Mouse (Mus musculus): ENCODE data around the gene Zranb3.
"Not testable (repeated sequence)": the region's sequence is repeated elsewhere in the genome, so short reads cannot be mapped to it uniquely, and the experiment has no call there.

The Zranb3 gene

GRCm38 (mm10) chr1:128060655-128061344 is 42.0 kb downstream of the Zranb3 start:
- no peak for DNase-seq

- DNase-seq = no peak
Observed at GRCm38 (mm10) chr1:128058625-128059024, 44.2 kb downstream of the Zranb3 start.

DNA sequence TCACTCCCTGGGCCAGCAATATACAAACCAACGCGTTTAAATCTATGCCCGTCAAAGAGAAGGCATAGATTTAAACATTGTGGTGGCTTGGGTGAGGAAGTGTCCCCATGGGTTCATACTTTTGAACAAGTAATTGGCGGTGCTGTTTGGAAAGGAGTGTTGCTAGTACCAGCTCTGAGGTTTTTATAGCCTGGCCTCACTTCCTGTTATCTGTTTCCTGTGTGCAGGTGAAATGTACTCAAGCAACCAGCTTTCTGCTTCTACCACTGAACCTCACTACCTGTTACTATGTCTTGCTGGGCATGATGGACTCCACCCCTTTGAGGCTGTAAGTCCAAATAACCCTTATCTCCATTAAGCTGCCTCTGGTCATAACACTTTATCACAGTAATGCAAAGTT is 45.6 kb downstream of the Zranb3 start:
- DNase-seq = no peak

DNA sequence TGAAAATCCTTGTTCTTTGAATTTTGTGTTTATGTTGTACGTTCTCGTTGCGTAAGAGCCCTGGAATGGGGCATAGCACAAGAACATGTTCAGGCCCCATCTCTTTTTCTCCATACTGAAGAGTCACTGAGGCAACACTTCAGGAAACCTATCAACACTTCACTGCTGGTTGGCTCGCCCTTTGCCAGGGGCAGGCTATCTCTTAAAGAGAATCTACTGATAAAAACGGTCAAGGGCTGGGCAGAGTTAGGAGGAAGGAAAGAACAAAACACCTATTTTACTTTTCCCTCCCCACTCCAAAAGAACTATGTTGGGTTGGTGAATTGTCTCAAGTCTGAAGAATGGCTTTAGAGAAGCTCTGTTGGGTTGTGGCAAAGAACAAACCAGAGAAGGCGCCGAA is 55.9 kb downstream of the Zranb3 start:
- DNase-seq = no peak

DNA sequence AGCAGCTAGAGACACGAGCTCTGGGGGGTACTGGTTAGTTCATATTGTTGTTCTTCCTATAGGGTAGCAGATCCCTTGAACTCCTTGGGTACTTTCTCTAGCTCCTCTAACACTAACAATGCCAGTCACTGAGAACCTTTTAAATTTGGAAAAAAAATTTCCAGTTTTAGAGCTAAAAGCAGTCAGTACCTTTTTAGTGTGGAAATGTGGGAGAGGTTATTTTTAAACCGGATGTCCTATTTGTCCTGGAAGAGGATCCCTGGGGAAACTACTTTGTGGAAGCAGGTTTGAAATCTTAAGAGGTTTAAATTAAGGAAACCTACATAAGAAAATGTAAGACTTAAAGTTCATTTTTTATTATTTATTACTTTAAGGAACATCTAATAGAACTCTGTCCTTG is 56.4 kb downstream of the Zranb3 start:
- no peak for DNase-seq

GRCm38 (mm10) chr1:128044181-128044580 is 58.7 kb downstream of the Zranb3 start:
- DNase-seq = no peak

DNA sequence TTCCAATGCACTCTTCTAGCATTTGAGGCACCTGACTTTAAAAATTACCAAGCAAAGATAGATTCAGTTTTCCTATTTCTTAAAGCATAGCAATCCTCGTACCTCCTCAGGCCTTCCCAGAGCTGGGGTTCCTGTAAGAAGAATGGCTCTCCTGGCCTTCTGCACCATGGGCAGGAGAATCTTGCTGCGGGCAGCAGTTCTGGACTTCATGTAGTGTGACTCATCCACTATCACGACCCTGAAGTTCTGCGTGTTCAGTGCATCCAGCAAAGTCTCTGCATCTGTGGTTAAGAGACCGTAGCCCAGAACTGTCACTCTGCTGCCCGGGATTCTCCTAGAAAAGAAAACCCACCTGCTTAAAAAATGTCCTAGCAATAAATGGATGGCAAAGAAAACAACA is 66.6 kb downstream of the Zranb3 start:
- no peak for DNase-seq

DNA sequence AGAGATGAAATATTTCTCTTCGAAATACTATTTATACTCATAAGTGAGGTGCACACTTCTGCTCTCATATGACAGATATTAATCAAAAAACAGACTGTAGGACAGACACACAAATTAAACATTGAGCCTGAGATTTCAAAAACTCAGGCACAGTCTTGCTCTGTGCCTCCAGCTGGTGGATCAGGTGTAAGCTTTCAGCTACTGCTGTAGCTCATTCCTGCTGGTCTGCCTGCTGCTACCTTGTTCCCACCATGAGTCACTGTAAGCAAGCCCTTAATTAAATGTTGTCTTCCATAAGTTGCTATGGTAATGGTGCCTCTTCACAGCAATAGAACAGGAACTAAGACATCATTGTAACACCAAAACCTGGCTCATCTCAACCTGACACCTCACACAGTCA is 70.7 kb downstream of the Zranb3 start:
- DNase-seq = no peak

- no peak for DNase-seq
Observed at GRCm38 (mm10) chr1:128031524-128031923, 71.3 kb downstream of the Zranb3 start.

GRCm38 (mm10) chr1:128024363-128025114 is 78.3 kb downstream of the Zranb3 start:
- no peak for DNase-seq

- DNase-seq = no peak
Observed at GRCm38 (mm10) chr1:128020001-128020770, 82.7 kb downstream of the Zranb3 start.

GRCm38 (mm10) chr1:128016035-128016492 is 86.8 kb downstream of the Zranb3 start:
- no peak for DNase-seq

GRCm38 (mm10) chr1:128013698-128014386 is 89.0 kb downstream of the Zranb3 start:
- DNase-seq = no peak

GRCm38 (mm10) chr1:128009751-128010150 is 93.1 kb downstream of the Zranb3 start:
- no peak for DNase-seq

- DNase-seq = not testable (repeated sequence)
Observed at GRCm38 (mm10) chr1:128006042-128006600, 96.7 kb downstream of the Zranb3 start.

- DNase-seq = no peak
Observed at GRCm38 (mm10) chr1:128004371-128004720, 98.5 kb downstream of the Zranb3 start.

DNA sequence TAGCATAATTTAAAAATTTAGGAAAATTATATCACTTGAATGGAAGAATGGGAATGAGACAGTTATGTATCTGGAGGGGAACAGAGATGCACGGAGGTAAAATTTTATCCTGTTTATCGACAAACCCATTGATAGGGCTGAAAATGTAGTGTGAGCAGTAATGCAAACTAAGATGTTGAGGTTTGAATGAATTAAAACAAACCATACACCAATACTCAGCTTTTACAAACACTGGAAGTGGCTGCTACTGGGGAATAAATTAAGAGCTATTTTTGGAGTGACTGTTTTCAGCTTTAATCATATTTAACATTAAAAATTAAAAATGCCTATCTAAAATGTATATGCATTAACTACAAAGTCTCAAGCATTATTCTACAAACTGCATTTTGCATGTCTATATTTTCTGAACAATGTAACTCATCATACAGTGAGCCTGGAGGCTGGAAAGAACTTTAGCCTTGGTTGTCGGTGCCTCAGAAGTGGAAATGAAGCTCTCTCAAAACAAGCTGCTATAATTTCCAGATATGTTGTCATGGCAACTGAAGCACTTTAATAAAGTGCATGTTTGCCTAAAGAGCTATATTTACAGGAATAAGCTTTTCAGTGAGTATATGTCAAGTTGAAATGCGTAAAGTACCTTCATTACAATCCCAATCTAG is 99.0 kb downstream of the Zranb3 start:
- DNase-seq = no peak

DNA sequence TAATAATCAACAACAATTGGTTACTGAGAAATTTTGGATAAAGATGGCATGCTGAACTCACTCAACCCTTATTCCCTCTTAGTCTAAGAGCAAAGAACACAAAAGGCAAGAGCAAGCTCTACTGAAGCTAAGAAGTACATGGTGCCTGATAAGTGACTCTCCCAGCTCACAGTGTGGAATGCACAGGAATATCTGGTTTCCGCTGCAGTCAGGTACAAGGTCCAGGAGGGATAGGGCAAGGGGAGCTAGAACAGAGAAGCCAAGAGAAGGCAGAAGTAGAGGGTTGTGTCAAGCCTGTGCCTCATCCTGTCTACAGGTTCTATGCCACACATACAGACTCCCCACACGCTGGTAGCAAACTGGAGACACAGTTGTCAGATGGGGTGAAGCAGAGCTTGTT is 100.7 kb downstream of the Zranb3 start:
- DNase-seq = no peak

DNA sequence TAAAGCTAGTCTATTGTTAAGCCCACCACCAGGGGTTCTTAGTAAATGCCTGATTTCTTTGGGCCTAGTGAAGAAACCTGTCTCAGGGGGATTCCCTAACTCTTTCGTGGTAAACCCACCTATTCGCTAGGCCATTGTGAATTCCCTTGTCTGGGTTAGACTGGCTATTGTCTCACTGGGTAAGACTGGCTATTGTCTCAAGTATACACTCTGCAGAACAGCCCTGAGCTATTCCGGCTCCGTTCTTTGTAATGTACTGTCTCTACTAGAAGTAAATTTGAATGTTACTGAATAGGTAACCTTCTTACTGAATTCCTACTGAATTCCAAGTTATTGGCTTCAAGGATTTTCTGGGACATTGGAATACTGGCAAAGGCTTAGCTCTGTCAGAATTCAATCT is 101.9 kb downstream of the Zranb3 start:
- DNase-seq = not testable (repeated sequence)

- DNase-seq = no peak
Observed at GRCm38 (mm10) chr1:127993892-127994291, 109.0 kb downstream of the Zranb3 start.

- peak; percentile 7 for DNase-seq
Observed at GRCm38 (mm10) chr1:127989876-127990731, 112.7 kb downstream of the Zranb3 start.

All from embryo, embryonic 11 days (tissue).